Mouse (Mus musculus) embryonic facial prominence, embryonic 12.5 days (tissue): ENCODE measurements around the gene Dnajc2. TPM values are rescaled to one million over a fixed set of nuclear protein-coding genes. Genes with fewer than 3 reads are reported as not detected.
"Not testable (repeated sequence)": the region's sequence is repeated elsewhere in the genome, so short reads cannot be mapped to it uniquely, and the experiment has no call there.

Experiments used
- ATAC-seq: fragments of 200-750 bp; cut with Nextera tagmentation; 2 replicates; pipeline ENCODE4 v1.8.0; 2017; ENCODE audit not compliant: insufficient number of reproducible peaks, insufficient read depth, low FRiP score, low TSS enrichment
- H3K27ac ChIP-seq: fragments of 300-500 bp; sonication (generic); 2 replicates; pipeline ENCODE4 v1.5.1; 2016; ENCODE audit warnings: mild to moderate bottlenecking
- H3K27me3 ChIP-seq: fragments of 300-500 bp; sonication (generic); 2 replicates; pipeline ENCODE4 v1.6.1; 2016; ENCODE audit warnings: mild to moderate bottlenecking, moderate library complexity
- H3K36me3 ChIP-seq: fragments of 300-500 bp; sonication (generic); 2 replicates; pipeline ENCODE4 v1.6.1; 2016; ENCODE audit warnings: mild to moderate bottlenecking
- H3K4me1 ChIP-seq: fragments of 300-500 bp; sonication (generic); 2 replicates; pipeline ENCODE4 v1.6.1; 2016
- H3K4me2 ChIP-seq: fragments of 300-500 bp; sonication (generic); replicated peaks from 2 replicates; pipeline ENCODE4 v1.6.1; 2016; ENCODE audit warnings: mild to moderate bottlenecking, moderate library complexity
- H3K4me3 ChIP-seq: fragments of 300-500 bp; sonication (generic); 2 replicates; pipeline ENCODE4 v1.5.1; 2016; ENCODE audit warnings: mild to moderate bottlenecking
- H3K9ac ChIP-seq: fragments of 300-500 bp; sonication (generic); 2 replicates; pipeline ENCODE4 v1.6.1; 2016; ENCODE audit warnings: mild to moderate bottlenecking, moderate library complexity
- H3K9me3 ChIP-seq: fragments of 300-500 bp; sonication (generic); 2 replicates; pipeline ENCODE4 v1.6.1; 2016; ENCODE audit warnings: mild to moderate bottlenecking, moderate library complexity
- WGBS: fragments of 180-500 bp; shearing (Covaris S2); methylation state at CpG from one replicate; pipeline ENCODE4 v1.1.7; 2016; 5-methylcytosine and 5-hydroxymethylcytosine counted together
- polyA plus RNA-seq: library from polyadenylated mRNA; unstranded; fragments of >200 nt; fragmentation: Nextera tagmentation; extraction: Ambion mirVana; gene quantifications from 2 replicates; pipeline ENCODE4 v1.2.1, GENCODE M21; 2016

The Dnajc2 gene
- polyA plus RNA-seq, 1 experiment from 2014 or later, result 79.8 TPM

DNA sequence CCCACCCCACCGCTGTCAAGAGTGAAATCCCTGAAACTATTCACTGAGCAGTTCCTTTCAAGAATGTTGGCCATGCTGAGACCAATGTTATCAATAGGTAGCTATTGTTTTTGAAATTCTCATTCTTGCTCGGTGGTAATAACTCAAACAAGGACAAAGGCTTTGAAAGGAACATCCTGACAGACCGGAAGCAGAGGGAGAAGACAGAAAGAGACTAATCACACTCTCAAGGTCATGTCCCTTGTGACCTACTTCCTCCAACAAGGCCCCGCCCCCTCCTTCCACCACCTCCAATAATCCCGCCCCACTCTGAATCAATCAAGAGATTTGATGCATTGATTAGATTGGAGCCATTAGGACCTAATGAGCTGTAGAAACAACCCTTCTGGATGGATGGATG, 66.5 kb downstream of the Dnajc2 start:
- ATAC-seq, result no peak
- Histone ChIP-seq H3K27me3 (no peaks in the 10 kb centered on the region), H3K36me3 (no peaks in the 10 kb centered on the region), H3K9ac (no peak overlapping the region), H3K27ac (no peak overlapping the region), H3K4me1 (no peaks in the 10 kb centered on the region), H3K4me3 (no peak overlapping the region), H3K9me3 (no peaks in the 10 kb centered on the region), H3K4me2 (no peak overlapping the region)
- WGBS, result 89% methylated on average over 5 of the region's 5 CpGs

DNA sequence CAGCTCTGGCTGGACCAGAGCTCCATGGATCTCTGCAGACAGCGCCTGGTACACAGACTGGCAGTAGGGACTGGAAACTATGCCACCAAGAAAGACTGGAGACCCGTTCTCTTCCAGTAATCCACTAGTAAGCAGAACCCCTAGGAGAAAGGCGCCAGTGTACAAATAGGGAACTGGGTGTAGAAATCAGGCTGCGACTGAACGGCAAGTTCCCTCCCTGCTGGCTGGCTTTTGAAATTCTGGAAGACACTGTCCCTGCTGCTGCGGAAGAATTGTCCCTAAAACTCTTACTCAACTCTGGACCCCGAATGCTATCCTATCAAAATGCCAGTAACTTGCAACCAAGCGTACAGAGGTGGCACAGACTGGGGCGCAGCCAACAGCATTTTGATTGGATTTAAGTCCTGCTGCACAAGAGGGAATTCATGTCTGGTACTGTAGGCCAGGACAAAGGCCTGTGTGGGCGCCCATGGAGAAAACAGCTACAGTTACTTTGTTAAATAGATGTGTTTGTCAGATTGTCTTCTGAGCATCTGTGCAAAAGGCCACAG, 67.8 kb downstream of the Dnajc2 start:
- no peak overlapping the region for H3K4me2 ChIP-seq
- no peaks in the 10 kb centered on the region for H3K36me3 ChIP-seq
- no peak for ATAC-seq
- H3K4me1 ChIP-seq, result no peaks in the 10 kb centered on the region
- H3K27me3 ChIP-seq, result no peaks in the 10 kb centered on the region
- no peak overlapping the region for H3K27ac ChIP-seq
- H3K9me3 ChIP-seq, result no peaks in the 10 kb centered on the region
- 87% methylated on average over 10 of the region's 10 CpGs for WGBS
- no peak overlapping the region for H3K9ac ChIP-seq
- no peak overlapping the region for H3K4me3 ChIP-seq

DNA sequence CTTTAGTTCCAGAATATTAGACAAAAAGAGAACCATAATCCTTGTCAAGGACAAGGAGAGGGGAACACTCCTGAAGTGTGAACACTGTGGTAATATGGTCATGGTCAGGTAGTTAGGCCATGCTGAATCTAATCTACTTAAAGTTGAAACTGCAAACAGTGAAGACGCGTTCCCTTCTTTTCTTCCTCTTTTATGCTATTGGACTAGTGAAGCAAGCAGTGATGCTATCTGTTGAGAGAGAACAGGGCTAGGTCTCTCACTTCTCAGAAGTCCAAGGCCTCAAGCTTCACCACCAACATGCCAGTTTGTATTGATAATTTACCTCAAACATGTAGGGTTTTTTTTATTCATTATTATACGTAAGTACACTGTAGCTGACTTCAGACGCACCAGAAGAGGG, 70.6 kb downstream of the Dnajc2 start:
- H3K4me2 ChIP-seq, result no peak overlapping the region
- WGBS, result 90% methylated on average over 4 of the region's 4 CpGs

DNA sequence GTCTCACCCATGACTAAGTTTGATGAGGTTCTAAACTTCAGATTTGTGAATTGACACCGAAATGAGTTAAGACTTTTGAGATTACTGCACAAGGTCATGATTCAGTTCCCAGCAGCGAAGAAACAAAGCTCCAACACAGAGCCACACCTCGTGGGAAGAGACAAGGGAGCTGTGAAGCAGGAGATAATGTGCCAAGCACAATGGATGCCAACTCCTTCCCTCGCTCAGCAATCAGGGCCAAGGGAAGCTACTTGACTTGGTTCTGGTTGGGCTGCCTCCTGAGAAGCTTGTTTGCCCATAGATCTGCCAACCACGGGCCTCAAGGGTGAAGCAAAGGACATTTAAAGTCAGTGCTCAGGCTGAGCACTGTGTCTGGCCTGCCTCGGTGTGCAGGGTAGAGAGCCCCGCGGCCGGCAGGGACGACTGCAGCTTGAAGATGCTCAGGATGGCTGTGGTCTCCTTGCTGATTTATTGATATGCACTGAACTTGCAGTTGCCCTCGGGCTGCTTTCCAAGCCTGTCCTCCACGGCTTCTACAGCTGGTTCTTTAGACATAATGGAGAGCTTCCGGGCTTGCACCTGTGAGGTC, 72.8 kb downstream of the Dnajc2 start:
- H3K4me2 ChIP-seq, result no peak overlapping the region
- H3K9ac ChIP-seq, result no peak overlapping the region
- H3K27ac ChIP-seq, result no peak overlapping the region
- H3K9me3 ChIP-seq, result no peaks in the 10 kb centered on the region
- 80% methylated on average over 13 of the region's 13 CpGs for WGBS
- H3K36me3 ChIP-seq, result no peaks in the 10 kb centered on the region
- no peaks in the 10 kb centered on the region for H3K4me1 ChIP-seq
- no peaks in the 10 kb centered on the region for H3K27me3 ChIP-seq
- no peak overlapping the region for H3K4me3 ChIP-seq
- ATAC-seq, result no peak

More for the DNA sequence above, 70.6 kb downstream of the Dnajc2 start:
- ATAC-seq, result no peak
- Histone ChIP-seq H3K27ac (no peak overlapping the region), H3K9me3 (no peaks in the 10 kb centered on the region), H3K36me3 (no peaks in the 10 kb centered on the region), H3K9ac (no peak overlapping the region), H3K27me3 (no peaks in the 10 kb centered on the region), H3K4me3 (no peak overlapping the region), H3K4me1 (no peaks in the 10 kb centered on the region)

DNA sequence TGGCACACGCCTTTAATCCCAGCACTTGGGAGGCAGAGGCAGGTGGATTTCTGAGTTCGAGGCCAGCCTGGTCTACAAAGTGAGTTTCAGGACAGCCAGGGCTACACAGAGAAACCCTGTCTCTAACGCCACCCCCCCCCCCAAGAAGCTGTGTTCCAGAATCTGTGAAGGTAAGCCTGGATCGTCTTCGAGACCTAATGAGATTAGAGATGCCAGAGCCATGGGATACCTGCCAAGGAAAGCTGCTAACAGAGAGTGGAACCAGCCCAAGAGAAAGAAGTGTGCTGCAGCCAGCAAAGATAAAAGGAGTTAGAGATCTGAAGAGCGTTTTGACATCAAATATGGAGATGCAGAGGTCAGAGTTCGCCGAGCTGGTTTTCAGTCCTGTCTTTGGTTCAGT, 77.0 kb downstream of the Dnajc2 start:
- WGBS, result 87% methylated on average over 8 of the region's 8 CpGs
- not testable (repeated sequence) for H3K4me3 ChIP-seq, H3K27ac ChIP-seq, ATAC-seq, H3K9me3 ChIP-seq, H3K27me3 ChIP-seq, H3K4me1 ChIP-seq, H3K9ac ChIP-seq, H3K4me2 ChIP-seq, H3K36me3 ChIP-seq

Other genes with a start within 250 kb of the Dnajc2 start
- gene Lrrc17, start 241.7 kb downstream of the Dnajc2 start, polyA plus RNA-seq, result 85.1 and 88.5 TPM in 2 replicates
- 0.09 and 0.10 TPM in 2 replicates for gene Fbxl13, start 139.6 kb downstream of the Dnajc2 start, polyA plus RNA-seq
- 58.2 and 58.4 TPM in 2 replicates for gene Armc10, start 139.4 kb downstream of the Dnajc2 start, polyA plus RNA-seq
- gene Napepld, start 83.9 kb downstream of the Dnajc2 start, polyA plus RNA-seq, result 3.2 and 3.3 TPM in 2 replicates
- 83.8 and 89.1 TPM in 2 replicates for gene Pmpcb, start 48.1 kb downstream of the Dnajc2 start, polyA plus RNA-seq
- gene Psmc2, start within 50 bp of the Dnajc2 start, polyA plus RNA-seq, result 188 and 198 TPM in 2 replicates
- gene Slc26a5, start 80.4 kb upstream of the Dnajc2 start, polyA plus RNA-seq, result 0.09 and 0.23 TPM in 2 replicates